Mouse (Mus musculus) NIH3T3 (cell line): ENCODE data around the gene Ybx1.
"Not testable (repeated sequence)": the region's sequence is repeated elsewhere in the genome, so short reads cannot be mapped to it uniquely, and the experiment has no call there.

Source experiments
- DNase-seq: peaks from one replicate; pipeline ENCODE4 v3.0.0-alpha.2; 2012; ENCODE audit warnings: low read depth

The Ybx1 gene

DNA sequence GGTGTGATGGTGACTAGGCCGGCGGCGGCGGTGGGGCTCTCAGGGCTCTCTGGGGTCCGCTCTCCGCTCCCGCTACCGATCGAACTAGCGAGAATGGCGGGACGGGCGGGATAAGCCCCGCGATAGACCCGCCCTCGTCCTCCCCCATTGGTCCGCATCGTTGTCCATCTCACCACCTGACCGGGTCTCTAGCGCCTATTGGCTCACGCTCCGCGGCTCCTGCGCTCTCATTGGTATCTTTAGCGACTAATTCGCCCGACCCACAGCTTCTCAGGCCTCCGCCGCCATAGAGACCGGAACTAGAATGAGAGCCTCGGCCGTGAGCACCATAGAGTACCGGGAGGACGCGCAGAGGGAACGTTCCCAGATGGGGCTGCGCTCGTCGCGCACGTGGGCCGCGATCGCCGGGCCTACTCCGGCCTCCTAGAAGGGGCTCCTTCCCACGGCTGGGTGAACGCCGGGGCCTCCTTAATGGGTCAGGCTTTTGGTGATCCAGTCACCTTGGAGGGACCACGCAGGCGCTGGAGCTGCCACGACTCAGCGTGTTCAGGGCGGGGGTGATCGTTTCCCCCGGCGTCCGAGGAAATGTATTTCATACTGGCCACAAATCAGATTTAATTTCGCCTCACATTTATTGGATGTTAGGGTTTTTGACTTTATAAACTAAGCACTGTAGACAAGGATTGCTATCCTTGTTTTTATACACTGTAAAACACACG lies at the start of gene Ybx1:
TSS of gene Ybx1 (minus strand) at position 190 of the 719 bp plus-strand sequence.
- peak; percentile 100 for DNase-seq

- peak; percentile 47 for DNase-seq
These were observed 44.5 kb upstream of the Ybx1 start for GRCm38 (mm10) chr4:119338861-119339361.

GRCm38 (mm10) chr4:119338422-119338821 lies 44.0 kb upstream of the Ybx1 start:
- DNase-seq, result no peak

GRCm38 (mm10) chr4:119333487-119333886 lies 39.1 kb upstream of the Ybx1 start:
- DNase-seq, result no peak

GRCm38 (mm10) chr4:119320896-119321550 lies 26.6 kb upstream of the Ybx1 start:
- peak; percentile 24 for DNase-seq

GRCm38 (mm10) chr4:119320131-119320830 lies 25.9 kb upstream of the Ybx1 start, which contains the start of gene Ppih:
Gene Ppih, minus strand, starts transcription at chr4:119320546.
- peak; percentile 97 for DNase-seq

- no peak for DNase-seq
These were observed 19.4 kb upstream of the Ybx1 start for GRCm38 (mm10) chr4:119313756-119314155.

GRCm38 (mm10) chr4:119305418-119305817 lies 11.0 kb upstream of the Ybx1 start:
- no peak for DNase-seq

- DNase-seq, result no peak
These were observed 8.9 kb upstream of the Ybx1 start for GRCm38 (mm10) chr4:119303291-119303690.

GRCm38 (mm10) chr4:119301777-119302176 lies 7.4 kb upstream of the Ybx1 start:
- DNase-seq, result no peak

DNA sequence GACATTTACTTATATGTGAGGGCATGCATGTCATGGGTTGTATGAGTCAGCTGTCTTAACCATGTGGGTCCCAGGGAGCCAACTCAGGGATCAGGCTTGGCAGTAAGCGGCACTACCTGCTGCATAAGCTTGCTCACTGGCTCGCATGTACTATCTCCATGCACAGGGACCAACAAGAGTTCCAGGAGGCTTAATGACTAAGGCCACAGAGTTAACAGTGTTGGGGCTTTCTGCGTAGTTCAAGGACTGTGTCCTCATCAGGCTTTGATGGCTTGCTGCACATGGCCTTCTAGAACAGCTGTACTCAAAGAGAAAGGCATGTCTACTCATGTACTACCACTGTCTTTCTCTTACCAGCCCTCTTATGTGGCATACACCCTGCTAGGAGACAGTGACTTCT lies 6.4 kb upstream of the Ybx1 start:
- no peak for DNase-seq

DNA sequence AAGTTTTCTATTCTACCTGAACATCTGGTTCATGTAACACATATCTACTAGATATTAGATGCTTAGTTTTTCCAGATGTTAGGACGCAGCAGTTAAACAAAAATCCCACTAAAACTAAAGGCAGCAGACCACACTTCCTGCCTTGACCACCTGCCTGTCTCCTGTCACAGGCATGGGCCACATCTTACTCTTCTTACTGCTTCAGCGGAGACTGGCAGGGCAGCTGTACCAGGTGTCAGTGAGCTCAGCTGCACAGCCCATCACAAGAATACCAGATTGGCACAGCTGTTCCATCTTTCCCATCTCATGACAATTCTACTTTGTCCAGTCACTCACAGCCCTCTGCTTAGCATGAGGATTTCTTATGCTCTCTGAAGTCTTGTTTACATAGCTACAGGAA lies 3.0 kb upstream of the Ybx1 start:
- DNase-seq, result no peak

DNA sequence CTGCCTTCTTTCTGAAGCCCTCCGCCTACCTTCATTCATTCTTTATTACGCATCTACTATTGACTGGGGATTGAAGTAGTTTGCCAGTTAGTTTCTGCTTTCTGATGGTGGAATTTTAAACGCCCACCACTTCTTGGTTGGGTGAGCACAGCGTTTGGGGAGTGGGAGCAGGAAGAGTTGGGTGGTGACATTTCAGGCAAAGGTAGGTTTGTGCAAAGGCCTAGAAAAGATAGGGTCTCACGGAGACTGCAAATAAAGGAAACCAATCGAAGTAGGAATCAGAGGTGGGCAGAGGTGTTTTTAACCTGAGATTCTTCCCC lies 690 bp upstream of the Ybx1 start:
- no peak for DNase-seq

DNA sequence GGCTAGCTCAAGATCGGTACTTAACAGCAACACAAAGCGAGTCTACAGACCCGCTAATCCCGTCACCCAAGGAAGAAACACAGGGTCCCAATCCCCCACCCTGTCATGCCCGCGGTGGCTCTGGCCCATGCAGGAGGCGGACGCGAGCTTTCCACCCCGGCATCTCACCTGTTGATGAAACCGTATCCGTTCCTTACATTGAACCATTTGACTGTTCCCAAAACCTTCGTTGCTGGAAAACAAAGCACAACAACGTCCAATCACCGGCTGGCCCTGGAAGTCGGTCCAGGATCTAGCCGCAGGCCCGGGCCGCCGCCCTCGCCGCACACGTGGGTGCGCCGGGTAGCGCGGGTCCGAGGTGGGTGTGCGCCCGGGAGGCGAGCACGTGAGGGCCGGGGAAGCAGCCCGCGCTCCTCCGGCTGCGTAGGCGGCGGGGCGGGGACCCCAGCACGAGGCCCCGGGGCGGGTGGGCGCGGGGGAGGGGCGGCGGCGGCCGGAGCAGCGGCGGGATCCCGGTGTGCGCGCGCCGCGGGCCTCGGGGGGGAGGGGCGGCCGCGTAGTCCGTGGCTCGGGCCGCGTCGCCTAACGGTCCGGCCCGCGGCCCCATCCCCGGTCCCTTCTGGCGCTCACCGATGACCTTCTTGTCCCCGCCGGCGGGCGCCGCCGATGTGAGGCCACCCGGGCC lies 688 bp downstream of the Ybx1 start:
- DNase-seq, result peak; percentile 53

- peak; percentile 89 for DNase-seq
These were observed 1.4 kb downstream of the Ybx1 start for GRCm38 (mm10) chr4:119292771-119293573.

DNA sequence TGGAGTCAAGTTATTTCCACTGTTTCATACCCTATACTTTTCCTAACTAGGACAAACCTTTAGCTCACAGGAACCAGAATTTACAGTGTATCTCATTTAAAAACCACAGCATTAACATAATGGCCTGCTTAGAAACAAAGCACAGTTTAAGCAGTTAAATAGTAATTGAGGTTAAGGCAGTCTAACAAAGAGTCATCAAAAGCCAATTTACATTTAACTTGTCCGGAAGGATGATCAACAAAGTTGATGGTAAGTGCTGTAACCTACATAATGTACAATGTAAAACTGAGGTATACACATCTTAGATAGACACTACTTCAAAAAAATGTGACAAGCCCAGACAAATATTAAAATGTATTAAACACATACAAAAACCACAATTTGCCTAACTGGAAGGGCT lies 2.5 kb downstream of the Ybx1 start:
- DNase-seq, result no peak

GRCm38 (mm10) chr4:119285336-119285735 lies 9.1 kb downstream of the Ybx1 start:
- no peak for DNase-seq

- no peak for DNase-seq
These were observed 9.5 kb downstream of the Ybx1 start for GRCm38 (mm10) chr4:119284861-119285260.

DNA sequence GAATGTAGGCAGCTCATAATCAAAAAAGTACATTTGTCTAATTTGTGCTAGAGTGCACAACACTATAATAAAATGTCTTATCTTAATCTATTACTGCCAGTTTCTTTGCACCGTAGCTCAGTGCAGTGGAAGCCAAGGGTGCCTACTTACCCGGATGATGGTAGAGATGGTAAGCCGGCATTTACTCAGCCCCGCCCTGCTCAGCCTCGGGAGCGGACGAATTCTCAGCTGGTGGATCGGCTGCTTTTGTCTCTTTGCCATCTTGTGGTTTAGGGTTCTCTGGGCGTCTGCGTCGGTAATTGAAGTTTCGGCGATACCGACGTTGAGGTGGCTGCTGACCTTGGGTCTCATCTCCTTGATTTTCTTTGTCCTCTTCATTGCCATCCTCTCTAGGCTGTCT lies 15.6 kb downstream of the Ybx1 start:
- not testable (repeated sequence) for DNase-seq

GRCm38 (mm10) chr4:119275726-119276125 lies 18.7 kb downstream of the Ybx1 start:
- no peak for DNase-seq

- DNase-seq, result no peak
These were observed 19.2 kb downstream of the Ybx1 start for GRCm38 (mm10) chr4:119275226-119275625.

DNA sequence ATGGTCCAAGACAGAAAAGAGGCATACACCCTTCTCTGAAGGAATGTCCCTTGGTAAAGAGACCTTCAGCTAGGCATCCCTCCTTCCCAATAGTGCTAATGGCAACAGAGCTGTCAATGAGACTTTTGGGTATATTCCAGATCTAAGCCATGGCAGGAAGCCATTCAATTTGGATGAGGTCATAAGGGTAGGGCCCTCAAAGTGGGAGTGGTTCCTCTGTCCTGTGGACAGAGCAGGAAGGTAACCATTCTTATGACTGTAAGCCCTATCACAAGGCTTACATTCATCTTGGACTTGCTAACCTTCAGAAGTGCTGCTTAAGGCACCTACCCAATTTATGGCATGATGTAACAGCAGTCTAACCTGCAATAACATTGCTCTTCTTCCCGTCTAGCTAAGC lies 19.8 kb downstream of the Ybx1 start:
- no peak for DNase-seq
